ENCODE assay signal across 18 mouse cellular contexts in the genomic region with DNA sequence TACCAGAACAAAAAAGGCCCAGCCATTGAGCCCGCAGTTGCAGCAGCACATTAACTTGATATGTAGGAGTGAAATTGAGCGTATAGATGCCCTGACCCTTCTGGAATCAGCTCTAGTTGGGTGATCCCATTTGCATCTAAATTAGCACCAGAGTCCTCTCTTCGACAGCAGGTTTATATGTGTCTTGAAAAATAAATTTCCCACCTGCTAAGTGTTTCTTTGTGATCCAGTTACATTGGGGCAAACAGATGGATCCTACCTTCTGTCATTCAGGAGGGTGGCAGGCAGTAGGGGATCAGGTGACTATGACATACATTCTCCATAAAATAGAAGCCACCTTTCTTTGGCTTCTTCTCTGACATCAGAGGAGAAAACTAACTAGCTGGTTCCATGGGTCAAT.
DNase-seq lines count a peak whose midpoint lies in the region; ATAC-seq and TF ChIP-seq lines count a peak whose summit lies in the region.
"Had no signal": no experiment of that assay in that cellular context is flagged by ENCODE, and none has a peak within 500 bp of the region (broad histone marks: within the 10 kb centered on the region; RNA-seq: fewer than 3 reads in every experiment).

No protein-coding gene starts in this region.

- DNase-seq in cerebellum, adult 11-12 months = peak; percentile 26
- DNase-seq in cerebellum, postnatal 14 days = no peak
- no peak for DNase-seq in kidney, adult 9 months
- DNase-seq in midbrain, embryonic 11.5 days (ENCODE audit: low spot score, missing footprints) = peak; percentile 14
- DNase-seq in midbrain, postnatal 0 days (ENCODE audit: low spot score) = no peak
- peak; percentile 63 for DNase-seq in cerebellum, adult 9-10 months
- no peak for DNase-seq in thymus, adult 2 months
- DNase-seq: adrenal gland, postnatal 10 days; gastrocnemius, postnatal 36 days; heart, adult 18-20 months; heart, postnatal 14 days had no signal

- H3K4me2 ChIP-seq in kidney, embryonic 14.5 days (replicated peaks; ENCODE audit: low read depth, low read length) = no peak overlapping the region
- H3K4me2 ChIP-seq in midbrain, embryonic 11.5 days = no peak overlapping the region
- no peak overlapping the region for H3K4me2 ChIP-seq in midbrain, postnatal 0 days (ENCODE audit: low read depth, low read length, poor library complexity, severe bottlenecking)
- H3K4me2 ChIP-seq: embryonic facial prominence, embryonic 12.5 days; forebrain, embryonic 15.5 days; heart, embryonic 15.5 days; hindbrain, embryonic 13.5 days had no signal

- 23% methylated on average over 3 of the region's 3 CpGs for WGBS in kidney, embryonic 14.5 days
- WGBS in midbrain, embryonic 11.5 days = 78% methylated on average over 3 of the region's 3 CpGs
- 84% methylated on average over 3 of the region's 3 CpGs for WGBS in midbrain, postnatal 0 days
- WGBS in thymus, adult 2 months = 95% methylated on average over 3 of the region's 3 CpGs

- no peak overlapping the region for H3K27ac ChIP-seq in kidney, embryonic 14.5 days (ENCODE audit: low read depth, low read length)
- H3K27ac ChIP-seq in midbrain, embryonic 11.5 days (ENCODE audit: low read depth, low read length) = no peak overlapping the region
- H3K27ac ChIP-seq in midbrain, postnatal 0 days (ENCODE audit: low read depth, low read length) = no peak overlapping the region
- no peak overlapping the region for H3K27ac ChIP-seq in thymus, adult 2 months (ENCODE audit: control insufficient read depth, insufficient read depth, low read length)
- H3K27ac ChIP-seq: embryonic facial prominence, embryonic 12.5 days; forebrain, embryonic 15.5 days; heart, embryonic 10.5 days; heart, embryonic 15.5 days; hindbrain, embryonic 13.5 days; hindbrain, postnatal 0 days had no signal

- H3K27me3 ChIP-seq in kidney, embryonic 14.5 days (ENCODE audit: control insufficient read depth, insufficient read depth, low read length) = no peaks in the 10 kb centered on the region
- H3K27me3 ChIP-seq in midbrain, embryonic 11.5 days (ENCODE audit: control insufficient read depth, insufficient read depth, low read length) = no peaks in the 10 kb centered on the region
- H3K27me3 ChIP-seq in midbrain, postnatal 0 days (ENCODE audit: insufficient read depth, low read length) = no peaks in the 10 kb centered on the region
- H3K27me3 ChIP-seq in thymus, adult 2 months (ENCODE audit: control insufficient read depth, insufficient read depth, low read length) = no peaks in the 10 kb centered on the region
- H3K27me3 ChIP-seq: embryonic facial prominence, embryonic 12.5 days; forebrain, embryonic 15.5 days; heart, embryonic 15.5 days; hindbrain, embryonic 13.5 days had no signal

- H3K9me3 ChIP-seq in kidney, embryonic 14.5 days (ENCODE audit: control insufficient read depth, low read length) = no peaks in the 10 kb centered on the region
- H3K9me3 ChIP-seq in midbrain, embryonic 11.5 days (ENCODE audit: control insufficient read depth, low read length) = no peaks in the 10 kb centered on the region
- no peaks in the 10 kb centered on the region for H3K9me3 ChIP-seq in midbrain, postnatal 0 days (ENCODE audit: low read length)
- H3K9me3 ChIP-seq: embryonic facial prominence, embryonic 12.5 days; forebrain, embryonic 15.5 days; heart, embryonic 10.5 days; heart, embryonic 15.5 days; hindbrain, embryonic 13.5 days had no signal

- TF ChIP-seq POLR2A in thymus, adult 2 months (IDR thresholded peaks at IDR 0.05; ENCODE audit: control insufficient read depth, extremely low read depth, insufficient read depth, low read length, poor library complexity) = no peak

- no peaks in the 10 kb centered on the region for H3K36me3 ChIP-seq in kidney, embryonic 14.5 days (ENCODE audit: control insufficient read depth, insufficient read depth, low read length)
- no peaks in the 10 kb centered on the region for H3K36me3 ChIP-seq in midbrain, embryonic 11.5 days (ENCODE audit: control insufficient read depth, insufficient read depth, low read length)
- H3K36me3 ChIP-seq in midbrain, postnatal 0 days (ENCODE audit: insufficient read depth, low read length) = no peaks in the 10 kb centered on the region
- no peaks in the 10 kb centered on the region for H3K36me3 ChIP-seq in thymus, adult 2 months (ENCODE audit: control insufficient read depth, insufficient read depth, low read length)
- H3K36me3 ChIP-seq: embryonic facial prominence, embryonic 12.5 days; forebrain, embryonic 15.5 days; heart, embryonic 10.5 days; heart, embryonic 15.5 days; hindbrain, embryonic 13.5 days had no signal

- TF ChIP-seq CTCF in midbrain, postnatal 0 days (IDR thresholded peaks at IDR 0.05) = no peak
- no peak for TF ChIP-seq CTCF in thymus, adult 2 months (IDR thresholded peaks at IDR 0.05; ENCODE audit: borderline replicate concordance, control insufficient read depth, extremely low read depth, insufficient read depth, low read length, poor library complexity)

- ATAC-seq in kidney, embryonic 14.5 days (ENCODE audit: low FRiP score, low TSS enrichment) = peak; percentile 82
- ATAC-seq in midbrain, embryonic 11.5 days (ENCODE audit: low FRiP score) = no peak
- no peak for ATAC-seq in midbrain, postnatal 0 days (ENCODE audit: low FRiP score)
- ATAC-seq: forebrain, embryonic 15.5 days; hindbrain, postnatal 0 days had no signal

- no peak overlapping the region for H3K9ac ChIP-seq in kidney, embryonic 14.5 days (ENCODE audit: low read depth, low read length)
- no peak overlapping the region for H3K9ac ChIP-seq in midbrain, embryonic 11.5 days (ENCODE audit: low read length)
- no peak overlapping the region for H3K9ac ChIP-seq in midbrain, postnatal 0 days (replicated peaks; ENCODE audit: low read length, poor library complexity, severe bottlenecking)
- H3K9ac ChIP-seq: embryonic facial prominence, embryonic 12.5 days; forebrain, embryonic 15.5 days; heart, embryonic 15.5 days; hindbrain, embryonic 13.5 days had no signal

- H3K4me1 ChIP-seq in kidney, embryonic 14.5 days (ENCODE audit: control insufficient read depth, insufficient read depth, low read length) = no peaks in the 10 kb centered on the region; the same call in 1 of the 2 replicates
- H3K4me1 ChIP-seq in midbrain, embryonic 11.5 days (ENCODE audit: control insufficient read depth, insufficient read depth, low read length) = no peaks in the 10 kb centered on the region
- H3K4me1 ChIP-seq in midbrain, postnatal 0 days (ENCODE audit: insufficient read depth, low read length) = no peaks in the 10 kb centered on the region
- H3K4me1 ChIP-seq in thymus, adult 2 months (replicated peaks; ENCODE audit: control insufficient read depth, insufficient read depth, low read length) = no peaks in the 10 kb centered on the region
- H3K4me1 ChIP-seq: embryonic facial prominence, embryonic 12.5 days; forebrain, embryonic 15.5 days; heart, embryonic 15.5 days; hindbrain, embryonic 13.5 days had no signal

- H3K4me3 ChIP-seq in kidney, embryonic 14.5 days (ENCODE audit: low read length) = no peak overlapping the region
- no peak overlapping the region for H3K4me3 ChIP-seq in midbrain, embryonic 11.5 days (ENCODE audit: low read depth, low read length)
- H3K4me3 ChIP-seq in midbrain, postnatal 0 days (ENCODE audit: low read depth, low read length) = no peak overlapping the region
- no peak overlapping the region for H3K4me3 ChIP-seq in thymus, adult 2 months (ENCODE audit: control insufficient read depth, insufficient read depth, low read length)
- H3K4me3 ChIP-seq: embryonic facial prominence, embryonic 12.5 days; forebrain, embryonic 15.5 days; heart, embryonic 10.5 days; heart, embryonic 15.5 days; hindbrain, embryonic 13.5 days had no signal

Comparison
In these comparisons a context has a peak if more than half of its experiments do, and no peak if none do; other contexts are left out.
1. DNase-seq: peak in cerebellum, adult 11-12 months (single experiment), midbrain, embryonic 11.5 days (single experiment) and cerebellum, adult 9-10 months (single experiment); none in cerebellum, postnatal 14 days (0 of 2), kidney, adult 9 months (single experiment), midbrain, postnatal 0 days (single experiment) and thymus, adult 2 months (single experiment).